Mouse (Mus musculus): Measurements from ENCODE around the gene Atpif1. TPM values are rescaled to one million over a fixed set of nuclear protein-coding genes. Genes with fewer than 3 reads are reported as not detected.
"Not testable (repeated sequence)": the region's sequence is repeated elsewhere in the genome, so short reads cannot be mapped to it uniquely, and the experiment has no call there.

Atpif1 gene
- total RNA-seq, 4 experiments from 2014 or later, result 275 to 400 (median 333) TPM

GRCm38 (mm10) chr4:132491057-132491456 lies 42.4 kb downstream of the Atpif1 start:
- no peak for DNase-seq

- no peak for DNase-seq
Measured at GRCm38 (mm10) chr4:132490273-132491010, 43.0 kb downstream of the Atpif1 start.

DNA sequence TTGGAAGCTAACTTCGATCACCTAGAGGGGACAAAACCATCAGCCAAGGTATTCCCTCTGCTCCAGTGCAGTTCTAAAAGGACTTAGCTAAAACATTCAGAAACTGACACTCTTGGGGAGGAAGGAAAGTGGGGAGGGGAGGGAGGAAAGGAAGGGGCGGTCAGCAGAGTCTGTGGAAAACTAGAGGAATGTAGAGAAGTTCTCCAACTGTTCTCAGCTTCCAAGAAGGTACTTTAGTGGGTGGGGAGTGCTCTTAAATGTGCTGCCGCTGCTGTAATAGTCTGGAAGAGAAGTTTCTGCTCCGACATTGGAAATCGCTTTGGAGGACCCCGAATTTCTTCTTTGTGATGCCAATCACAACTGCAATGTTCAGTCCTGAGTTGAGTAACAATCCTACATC lies 44.5 kb downstream of the Atpif1 start:
- no peak for DNase-seq

DNA sequence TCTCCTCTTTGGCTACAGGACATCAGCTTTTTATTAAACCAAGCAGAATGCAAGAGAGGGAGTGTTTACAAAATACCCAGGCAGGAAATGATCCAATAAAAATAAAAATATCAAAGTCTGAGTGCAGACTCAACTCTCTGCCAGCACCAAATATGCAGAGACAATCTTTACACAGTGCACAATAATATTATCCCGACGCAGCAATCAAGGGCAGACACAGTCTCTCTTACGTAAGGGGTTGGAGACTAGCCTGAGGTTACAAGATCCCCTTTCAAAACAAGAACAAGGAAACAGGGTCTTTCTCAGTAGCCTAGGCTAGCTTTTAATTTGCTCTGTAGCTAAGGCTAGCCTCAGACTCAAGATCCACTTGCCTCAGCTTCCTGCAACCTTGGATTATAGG lies 44.9 kb downstream of the Atpif1 start:
- DNase-seq, result no peak

DNA sequence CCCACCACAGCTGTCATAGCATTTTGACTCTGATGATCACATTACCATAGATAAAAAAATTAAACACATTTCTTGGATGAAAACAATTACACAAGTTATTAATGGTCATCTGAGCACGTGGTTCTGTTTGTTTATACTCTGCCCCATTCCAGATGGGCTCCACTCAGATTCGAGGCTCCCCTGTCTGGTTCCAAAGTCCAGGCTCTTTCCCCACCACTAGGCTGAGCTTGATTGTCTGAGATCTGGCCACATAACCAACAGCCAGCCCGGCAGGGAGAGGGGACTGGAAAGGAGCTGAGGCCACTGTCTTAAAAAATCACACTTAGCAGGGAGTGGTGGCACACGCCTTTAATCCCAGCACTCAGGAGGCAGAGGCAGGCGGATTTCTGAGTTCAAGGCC lies 48.6 kb downstream of the Atpif1 start:
- no peak for DNase-seq

- no peak for DNase-seq
Measured at GRCm38 (mm10) chr4:132484231-132484630, 49.2 kb downstream of the Atpif1 start.

- no peak for DNase-seq
Measured at GRCm38 (mm10) chr4:132482956-132483608, 50.4 kb downstream of the Atpif1 start.

GRCm38 (mm10) chr4:132482104-132482503 lies 51.4 kb downstream of the Atpif1 start:
- not testable (repeated sequence) for DNase-seq

Other genes with a start within 250 kb of the Atpif1 start
- 1 to 10 TPM; 2.6 to 5.1 (median 3.9) TPM for gene Rab42, start 230.3 kb downstream of the Atpif1 start, total RNA-seq (2022)
- gene Trnau1ap, start 204.1 kb downstream of the Atpif1 start, total RNA-seq (2022), result 10 to 100 TPM; 29.4 to 44.1 (median 41.8) TPM
- gene Rcc1, start 180.1 kb downstream of the Atpif1 start, total RNA-seq (2022), result 10 to 100 TPM; 12.7 to 18.0 (median 15.7) TPM
- gene Phactr4, start 111.2 kb downstream of the Atpif1 start, total RNA-seq (2022), result 10 to 100 TPM; 53.7 to 67.7 (median 58.6) TPM
- gene Med18, start 69.7 kb downstream of the Atpif1 start, total RNA-seq (2022), result 10 to 100 TPM in 1 of 4 experiments, 1 to 10 TPM in 3; 7.7 to 11.0 (median 9.6) TPM
- gene Sesn2, start 23.2 kb downstream of the Atpif1 start, total RNA-seq (2022), result 10 to 100 TPM; 13.4 to 16.2 (median 14.4) TPM
- gene Dnajc8, start 1.9 kb upstream of the Atpif1 start, total RNA-seq (2022), result 100 to 1,000 TPM in 2 of 4 experiments, 10 to 100 TPM in 2; 92.6 to 121 (median 106) TPM
- 1 to 10 TPM; 1.6 to 6.1 (median 3.8) TPM for gene Ptafr, start 30.4 kb upstream of the Atpif1 start, total RNA-seq (2022)
- 10 to 100 TPM; 23.8 to 33.6 (median 32.0) TPM for gene Eya3, start 105.3 kb upstream of the Atpif1 start, total RNA-seq (2022)
- 1 to 10 TPM; 5.9 to 7.3 (median 6.6) TPM for gene Xkr8, start 198.9 kb upstream of the Atpif1 start, total RNA-seq (2022)
- gene Smpdl3b, start 223.6 kb upstream of the Atpif1 start, total RNA-seq (2022), result 1 to 10 TPM; 1.4 to 5.1 (median 3.1) TPM
- gene Rpa2, start 234.7 kb upstream of the Atpif1 start, total RNA-seq (2022), result 10 to 100 TPM; 11.4 to 17.0 (median 12.4) TPM

Data from adrenal gland, adult 8-10 months (tissue).